Mouse (Mus musculus) liver, adult 2 months (tissue): ENCODE data around the gene Gm11639.

Experiments
- CTCF ChIP-seq: fragments of 200-500 bp; IDR thresholded peaks from 2 replicates; pipeline ENCODE4 v1.5.1; 2011; ENCODE audit warnings: low read depth, low read length, control low read depth
- POLR2A ChIP-seq: fragments of 200-500 bp; IDR thresholded peaks from 2 replicates; pipeline ENCODE4 v1.6.1; 2011; ENCODE audit warnings: low read length, control low read depth; ENCODE audit not compliant: insufficient read depth; ENCODE audit errors: extremely low read depth

DNA sequence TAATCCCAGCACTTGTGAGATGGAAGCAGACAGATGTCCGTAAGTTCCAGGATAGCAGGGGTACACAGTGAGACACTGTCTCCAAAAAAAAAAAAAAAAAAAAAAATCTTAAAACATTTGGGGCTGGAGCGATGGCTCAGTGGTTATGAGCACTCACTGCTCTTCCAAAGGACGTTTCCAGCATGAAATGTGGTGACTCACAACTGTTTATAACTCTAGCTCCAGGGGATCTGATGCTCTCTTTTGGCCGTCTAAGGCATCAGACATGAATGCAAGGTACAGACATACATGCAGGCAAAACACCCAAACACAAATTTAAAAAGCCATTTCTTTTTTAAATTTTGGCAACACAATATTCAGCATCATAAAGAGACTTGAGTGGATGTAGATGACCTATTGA, 12.1 kb upstream of the Gm11639 start:
- TF ChIP-seq CTCF (no peak), POLR2A (no peak)
